Mouse (Mus musculus) bone marrow, adult 2 months (tissue): ENCODE results near the gene Slc13a5.

ENCODE experiments used
- CTCF ChIP-seq: fragments of 200-500 bp; IDR thresholded peaks from 2 replicates; pipeline ENCODE4 v1.5.1; 2011; ENCODE audit warnings: low read length, control low read depth; ENCODE audit not compliant: control insufficient read depth, insufficient read depth
- POLR2A ChIP-seq: fragments of 200-500 bp; IDR thresholded peaks from 2 replicates; pipeline ENCODE4 v1.6.1; 2011; ENCODE audit warnings: low read depth, mild to moderate bottlenecking, control low read depth, low read length, borderline replicate concordance; ENCODE audit not compliant: control insufficient read depth

- TF ChIP-seq CTCF (no peak), POLR2A (no peak)
Measured at GRCm38 (mm10) chr11:72194259-72194658, 72.8 kb downstream of the Slc13a5 start.
